In the genomic region with DNA sequence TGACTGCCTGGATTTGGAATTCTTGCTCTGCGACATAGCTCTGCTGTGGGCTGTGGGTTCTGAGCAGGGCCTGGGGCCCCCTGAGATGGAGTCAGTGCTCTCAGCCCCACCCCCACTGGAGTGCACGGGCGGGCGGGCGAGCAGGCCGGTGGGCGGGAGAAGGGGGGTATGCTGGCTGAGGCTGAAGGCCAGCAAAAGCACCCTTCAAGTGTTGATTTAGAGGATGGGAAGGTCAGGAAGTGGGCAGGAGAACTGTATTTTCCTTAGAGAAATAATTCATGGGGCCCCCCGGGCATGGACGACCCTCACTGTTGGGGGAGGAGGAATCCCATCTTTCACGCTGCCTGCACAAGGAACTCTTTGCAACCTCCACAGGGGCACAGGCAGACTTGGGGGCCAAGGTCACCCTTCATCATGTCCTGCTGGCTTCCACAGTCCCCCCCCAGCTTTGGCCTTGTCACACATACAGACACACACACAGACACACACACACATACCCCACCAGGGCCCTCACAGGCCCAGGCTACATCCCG, we compare ENCODE assay signal across 10 mouse cellular contexts. TPM values are rescaled to one million over a fixed set of nuclear protein-coding genes. Genes with fewer than 3 reads are reported as not detected.
DNase-seq lines count a peak whose midpoint lies in the region; ATAC-seq and TF ChIP-seq lines count a peak whose summit lies in the region.
"Had no signal": no experiment of that assay in that cellular context is flagged by ENCODE, and none has a peak within 500 bp of the region (broad histone marks: within the 10 kb centered on the region; RNA-seq: fewer than 3 reads in every experiment).

No protein-coding gene starts in this region.

- H3K9ac ChIP-seq in lung, embryonic 15.5 days, result no peak overlapping the region
- no peak overlapping the region for H3K9ac ChIP-seq in limb, embryonic 15.5 days
- peak overlapping the region; percentile 57 for H3K9ac ChIP-seq in stomach, embryonic 16.5 days (ENCODE audit: low read length)

- TF ChIP-seq CTCF in gastrocnemius, adult 2 months (IDR thresholded peaks at IDR 0.05), result no peak

- H3K4me1 ChIP-seq in lung, embryonic 15.5 days, result peaks cover 53% of the 10 kb centered on the region
- peaks cover 89% of the 10 kb centered on the region for H3K4me1 ChIP-seq in limb, embryonic 15.5 days
- H3K4me1 ChIP-seq in stomach, embryonic 16.5 days (ENCODE audit: control insufficient read depth, insufficient read depth, low read length), result peaks cover 37% of the 10 kb centered on the region

- 11% methylated on average over 11 of the region's 11 CpGs for WGBS in lung, embryonic 15.5 days
- 12% methylated on average over 11 of the region's 11 CpGs for WGBS in limb, embryonic 15.5 days
- 13% methylated on average over 11 of the region's 11 CpGs for WGBS in stomach, embryonic 16.5 days

- no peaks in the 10 kb centered on the region for H3K9me3 ChIP-seq in lung, embryonic 15.5 days
- H3K9me3 ChIP-seq in limb, embryonic 15.5 days, result no peaks in the 10 kb centered on the region
- H3K9me3 ChIP-seq in stomach, embryonic 16.5 days (replicated peaks; ENCODE audit: control insufficient read depth, low read length), result no peaks in the 10 kb centered on the region

- peak; percentile 39; the same call in 1 of the 2 replicates for ATAC-seq in lung, embryonic 15.5 days (ENCODE audit: borderline replicate concordance, extremely low read depth, low FRiP score, low TSS enrichment)
- ATAC-seq in limb, embryonic 15.5 days (ENCODE audit: insufficient number of reproducible peaks, low FRiP score, low TSS enrichment, low read depth), result no peak
- peak; percentile 49; the same call in 1 of the 2 replicates for ATAC-seq in stomach, embryonic 16.5 days (ENCODE audit: insufficient read depth, low FRiP score)

- DNase-seq in gastrocnemius, adult 2 months, result peak; percentile 34
- no peak for DNase-seq in gastrocnemius, postnatal 25 days
- no peak for DNase-seq in lung, postnatal 10 days
- DNase-seq in testis, postnatal 14 days (ENCODE audit: low spot score), result no peak
- no peak for DNase-seq in spleen, postnatal 10 days (ENCODE audit: low spot score in 2 of 2)
- DNase-seq: heart, adult 18-20 months had no signal

- H3K4me2 ChIP-seq in lung, embryonic 15.5 days, result peak overlapping the region; percentile 9; the same call in 1 of the 2 replicates
- H3K4me2 ChIP-seq in limb, embryonic 15.5 days, result 0 out of 2 replicates have a peak overlapping the region, but pooled peaks have one; percentile 15
- no peak overlapping the region for H3K4me2 ChIP-seq in stomach, embryonic 16.5 days (ENCODE audit: low read depth, low read length)

- peaks cover 4% of the 10 kb centered on the region; the same call in 1 of the 2 replicates for H3K36me3 ChIP-seq in lung, embryonic 15.5 days
- no peaks in the 10 kb centered on the region for H3K36me3 ChIP-seq in limb, embryonic 15.5 days
- H3K36me3 ChIP-seq in stomach, embryonic 16.5 days (ENCODE audit: control insufficient read depth, insufficient read depth, low read length), result no peaks in the 10 kb centered on the region

- intact Hi-C loops in gastrocnemius, adult 2 months (cut with DNase I), result no loop called here

- no peak overlapping the region for H3K4me3 ChIP-seq in gastrocnemius, adult 2 months
- H3K4me3 ChIP-seq in lung, embryonic 15.5 days, result no peak overlapping the region
- no peak overlapping the region for H3K4me3 ChIP-seq in limb, embryonic 15.5 days
- H3K4me3 ChIP-seq in stomach, embryonic 16.5 days (replicated peaks; ENCODE audit: low read length), result no peak overlapping the region
- H3K4me3 ChIP-seq: myocyte had no signal

- H3K27ac ChIP-seq in gastrocnemius, adult 2 months, result no peak overlapping the region
- peak overlapping the region; percentile 26 for H3K27ac ChIP-seq in lung, embryonic 15.5 days
- H3K27ac ChIP-seq in limb, embryonic 15.5 days, result peak overlapping the region; percentile 92
- peak overlapping the region; percentile 42 for H3K27ac ChIP-seq in stomach, embryonic 16.5 days (ENCODE audit: low read length)

- H3K27me3 ChIP-seq in lung, embryonic 15.5 days, result no peaks in the 10 kb centered on the region
- H3K27me3 ChIP-seq in limb, embryonic 15.5 days, result no peaks in the 10 kb centered on the region
- H3K27me3 ChIP-seq in stomach, embryonic 16.5 days (ENCODE audit: control insufficient read depth, insufficient read depth, low read length), result no peaks in the 10 kb centered on the region

RNA-seq across cellular contexts. Expression of gene Mrpl23, which starts 10.4 kb away (rescaled TPM):
- total RNA-seq in gastrocnemius, adult 2 months (2021), result 1 to 10 TPM in 1 of 2 experiments, under 1 TPM in 1; 0.89 to 1.4 TPM
- total RNA-seq in gastrocnemius, postnatal 25 days (2021), result 10 to 100 TPM in 1 of 2 experiments, 1 to 10 TPM in 1; 8.6 to 18.3 TPM
- 22.8 and 28.3 TPM in 2 replicates for polyA plus RNA-seq in lung, embryonic 15.5 days (2015; fragmentation: Nextera tagmentation; extraction: Ambion mirVana)
- polyA plus RNA-seq in limb, embryonic 15.5 days (2015; fragmentation: Nextera tagmentation; extraction: Ambion mirVana), result 28.8 and 30.5 TPM in 2 replicates
- 16.2 and 30.7 TPM in 2 replicates for polyA plus RNA-seq in stomach, embryonic 16.5 days (2015; fragmentation: Nextera tagmentation; extraction: Ambion mirVana)

RNA-seq across cellular contexts. Expression of gene Tnnt3, which starts 44.2 kb away (rescaled TPM):
- total RNA-seq in gastrocnemius, adult 2 months (2021), result over 10,000 TPM; 28,899 to 38,022 TPM
- total RNA-seq in gastrocnemius, postnatal 25 days (2021), result over 10,000 TPM; 28,170 to 31,317 TPM
- polyA plus RNA-seq in lung, embryonic 15.5 days (2015; fragmentation: Nextera tagmentation; extraction: Ambion mirVana), result 2.5 and 5.1 TPM in 2 replicates
- polyA plus RNA-seq in limb, embryonic 15.5 days (2015; fragmentation: Nextera tagmentation; extraction: Ambion mirVana), result 154 and 517 TPM in 2 replicates
- 12.0 and 208 TPM in 2 replicates for polyA plus RNA-seq in stomach, embryonic 16.5 days (2015; fragmentation: Nextera tagmentation; extraction: Ambion mirVana)
